ENCODE assay signal across 8 mouse cellular contexts in the genomic region with DNA sequence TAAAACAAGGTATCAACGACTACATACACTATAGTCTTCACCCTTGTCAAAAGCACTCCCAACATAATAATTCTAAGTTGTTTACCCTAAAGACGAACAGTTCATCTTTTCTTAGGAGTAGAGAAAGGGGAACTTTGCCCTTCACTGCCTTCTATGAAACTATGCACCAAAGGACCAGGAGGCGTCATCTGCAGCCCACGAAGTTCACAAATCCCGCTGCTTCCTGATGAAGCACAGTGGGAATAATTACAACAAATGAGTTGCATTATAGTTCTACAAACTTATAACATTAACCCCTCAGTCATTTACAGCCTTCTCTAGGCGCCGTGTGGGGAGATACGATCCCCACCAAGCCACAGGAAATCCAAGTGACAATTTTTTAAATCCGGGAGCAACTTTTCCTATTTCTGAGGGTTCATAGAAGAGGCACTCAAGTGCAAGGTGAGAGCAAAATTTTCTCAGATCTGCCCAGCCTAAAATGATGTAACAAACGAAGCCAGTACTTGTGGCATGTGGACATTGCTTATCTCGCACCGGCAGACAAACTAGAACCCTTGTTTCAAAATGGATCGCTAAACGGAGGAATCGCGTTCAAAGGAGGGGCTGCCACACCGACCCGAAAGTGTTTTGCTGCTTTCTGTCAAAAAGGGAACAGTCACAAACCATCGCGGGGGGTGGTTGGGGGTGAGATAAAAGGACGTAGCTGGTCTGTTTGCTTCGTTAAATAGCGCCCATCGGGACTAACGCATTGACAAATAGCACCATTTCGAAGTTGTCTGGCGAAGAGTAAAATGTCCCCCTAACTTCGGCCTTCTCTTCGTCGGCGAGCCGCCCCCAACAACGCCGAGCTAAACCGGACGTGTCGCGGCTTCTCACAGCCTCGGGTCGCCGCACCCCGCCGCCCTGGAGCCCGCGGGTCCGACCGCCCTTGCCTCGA. TPM values are rescaled to one million over a fixed set of nuclear protein-coding genes. Genes with fewer than 3 reads are reported as not detected.
DNase-seq lines count a peak whose midpoint lies in the region; ATAC-seq and TF ChIP-seq lines count a peak whose summit lies in the region.

No protein-coding gene starts in this region.

- peak overlapping the region; percentile 94 for H3K27ac ChIP-seq in lung, embryonic 16.5 days (ENCODE audit: low read length)
- H3K27ac ChIP-seq in hindbrain, embryonic 11.5 days (ENCODE audit: low read depth, low read length), result peak overlapping the region; percentile 94
- peak overlapping the region; percentile 92 for H3K27ac ChIP-seq in limb, embryonic 14.5 days (replicated peaks; ENCODE audit: low read depth, low read length)
- H3K27ac ChIP-seq in neural tube, embryonic 13.5 days (replicated peaks), result peak overlapping the region; percentile 96

- no peaks in the 10 kb centered on the region for H3K9me3 ChIP-seq in lung, embryonic 16.5 days (ENCODE audit: control insufficient read depth, low read length)
- no peaks in the 10 kb centered on the region for H3K9me3 ChIP-seq in hindbrain, embryonic 11.5 days (ENCODE audit: control insufficient read depth, low read length)
- no peaks in the 10 kb centered on the region for H3K9me3 ChIP-seq in limb, embryonic 14.5 days (ENCODE audit: control insufficient read depth, low read length)
- H3K9me3 ChIP-seq in neural tube, embryonic 13.5 days, result no peaks in the 10 kb centered on the region

- 3% methylated on average over 48 of the region's 48 CpGs for WGBS in lung, embryonic 16.5 days
- 5% methylated on average over 48 of the region's 48 CpGs for WGBS in hindbrain, embryonic 11.5 days
- 4% methylated on average over 48 of the region's 48 CpGs for WGBS in limb, embryonic 14.5 days
- 3% methylated on average over 48 of the region's 48 CpGs for WGBS in neural tube, embryonic 13.5 days

- peak overlapping the region; percentile 98 for H3K4me2 ChIP-seq in lung, embryonic 16.5 days (ENCODE audit: low read depth, low read length)
- peak overlapping the region; percentile 89 for H3K4me2 ChIP-seq in hindbrain, embryonic 11.5 days (replicated peaks; ENCODE audit: low read depth, low read length)
- H3K4me2 ChIP-seq in limb, embryonic 14.5 days (replicated peaks; ENCODE audit: low read depth, low read length, severe bottlenecking), result peak overlapping the region; percentile 83
- peak overlapping the region; percentile 79 for H3K4me2 ChIP-seq in neural tube, embryonic 13.5 days

- no peak for DNase-seq in lung, postnatal 25 days (ENCODE audit: low spot score)
- no peak for DNase-seq in hindbrain, embryonic 11.5 days (ENCODE audit: low spot score)
- DNase-seq in limb, embryonic 14.5 days (ENCODE audit: low spot score), result no peak
- no peak for DNase-seq in cerebellum, postnatal 4 days (ENCODE audit: low spot score in 2 of 2)
- no peak for DNase-seq in cerebellum, postnatal 10 days

- ATAC-seq in lung, embryonic 16.5 days (ENCODE audit: low read depth), result no peak
- ATAC-seq in common myeloid progenitor, adult 5-6 weeks (replicated peaks; ENCODE audit: low read depth, poor library complexity, severe bottlenecking), result peak; percentile 38
- ATAC-seq in hindbrain, embryonic 11.5 days (ENCODE audit: low FRiP score), result no peak
- no peak for ATAC-seq in limb, embryonic 14.5 days (ENCODE audit: low FRiP score, low read depth)
- no peak; the same call in 1 of the 2 replicates for ATAC-seq in neural tube, embryonic 13.5 days (ENCODE audit: low read depth)

- H3K27me3 ChIP-seq in lung, embryonic 16.5 days (ENCODE audit: control insufficient read depth, insufficient read depth, low read depth, low read length), result no peaks in the 10 kb centered on the region
- H3K27me3 ChIP-seq in hindbrain, embryonic 11.5 days (ENCODE audit: control insufficient read depth, insufficient read depth, low read length), result no peaks in the 10 kb centered on the region
- H3K27me3 ChIP-seq in limb, embryonic 14.5 days (ENCODE audit: control insufficient read depth, insufficient read depth, low read length), result no peaks in the 10 kb centered on the region
- H3K27me3 ChIP-seq in neural tube, embryonic 13.5 days, result no peaks in the 10 kb centered on the region

- peak overlapping the region; percentile 98 for H3K4me3 ChIP-seq in lung, embryonic 16.5 days (ENCODE audit: low read length)
- H3K4me3 ChIP-seq in hindbrain, embryonic 11.5 days (ENCODE audit: low read depth, low read length), result peak overlapping the region; percentile 87
- peak overlapping the region; percentile 93 for H3K4me3 ChIP-seq in limb, embryonic 14.5 days (replicated peaks; ENCODE audit: low read length)
- H3K4me3 ChIP-seq in neural tube, embryonic 13.5 days, result peak overlapping the region; percentile 96

- no peak for TF ChIP-seq POLR2A in limb, embryonic 14.5 days (IDR thresholded peaks at IDR 0.05; ENCODE audit: borderline replicate concordance, extremely low read depth, insufficient read depth, insufficient read length)

- H3K36me3 ChIP-seq in lung, embryonic 16.5 days (ENCODE audit: control insufficient read depth, insufficient read depth, low read length), result no peaks in the 10 kb centered on the region
- no peaks in the 10 kb centered on the region for H3K36me3 ChIP-seq in hindbrain, embryonic 11.5 days (ENCODE audit: control insufficient read depth, insufficient read depth, low read length)
- H3K36me3 ChIP-seq in limb, embryonic 14.5 days (ENCODE audit: control insufficient read depth, insufficient read depth, low read length), result 0 out of 2 replicates have a peak, but pooled peaks cover 3% of the 10 kb centered on the region
- H3K36me3 ChIP-seq in neural tube, embryonic 13.5 days, result peaks cover 10% of the 10 kb centered on the region; the same call in 1 of the 2 replicates

- peaks cover 25% of the 10 kb centered on the region for H3K4me1 ChIP-seq in lung, embryonic 16.5 days (replicated peaks; ENCODE audit: control insufficient read depth, insufficient read depth, low read length)
- H3K4me1 ChIP-seq in hindbrain, embryonic 11.5 days (replicated peaks; ENCODE audit: control insufficient read depth, insufficient read depth, low read length), result 0 out of 2 replicates have a peak, but pooled peaks cover 3% of the 10 kb centered on the region
- H3K4me1 ChIP-seq in limb, embryonic 14.5 days (ENCODE audit: control insufficient read depth, insufficient read depth, low read length), result peaks cover 9% of the 10 kb centered on the region
- H3K4me1 ChIP-seq in neural tube, embryonic 13.5 days (replicated peaks), result peaks cover 36% of the 10 kb centered on the region

- H3K9ac ChIP-seq in lung, embryonic 16.5 days (ENCODE audit: low read length), result peak overlapping the region; percentile 89
- peak overlapping the region; percentile 98 for H3K9ac ChIP-seq in hindbrain, embryonic 11.5 days (ENCODE audit: low read depth, low read length)
- H3K9ac ChIP-seq in limb, embryonic 14.5 days (ENCODE audit: low read depth, low read length, severe bottlenecking), result peak overlapping the region; percentile 96
- H3K9ac ChIP-seq in neural tube, embryonic 13.5 days, result peak overlapping the region; percentile 99

RNA-seq across cellular contexts. Expression of a gene that starts 1.3 kb away (rescaled TPM):
- polyA plus RNA-seq in lung, embryonic 16.5 days (2015; fragmentation: Nextera tagmentation; extraction: Ambion mirVana), result 31.0 and 35.0 TPM in 2 replicates
- total RNA-seq in common myeloid progenitor, adult 5-6 weeks (2017), result 60.7 and 88.1 TPM in 2 replicates
- polyA plus RNA-seq in hindbrain, embryonic 11.5 days (2014; fragmentation: Nextera tagmentation; extraction: Ambion mirVana), result 49.3 and 58.1 TPM in 2 replicates
- 56.9 and 79.0 TPM in 2 replicates for polyA plus RNA-seq in limb, embryonic 14.5 days (2012; rRNA removed)
- 55.9 and 56.2 TPM in 2 replicates for polyA plus RNA-seq in limb, embryonic 14.5 days (2014; fragmentation: Nextera tagmentation; extraction: Ambion mirVana)
- 67.1 and 74.4 TPM in 2 replicates for polyA plus RNA-seq in neural tube, embryonic 13.5 days (2015; fragmentation: Nextera tagmentation; extraction: Ambion mirVana)

RNA-seq across cellular contexts. Expression of a gene that starts 25.5 kb away (rescaled TPM):
- 97.5 and 104 TPM in 2 replicates for polyA plus RNA-seq in lung, embryonic 16.5 days (2015; fragmentation: Nextera tagmentation; extraction: Ambion mirVana)
- 66.5 and 103 TPM in 2 replicates for total RNA-seq in common myeloid progenitor, adult 5-6 weeks (2017)
- 152 and 164 TPM in 2 replicates for polyA plus RNA-seq in hindbrain, embryonic 11.5 days (2014; fragmentation: Nextera tagmentation; extraction: Ambion mirVana)
- polyA plus RNA-seq in limb, embryonic 14.5 days (2012; rRNA removed), result 47.2 and 79.3 TPM in 2 replicates
- polyA plus RNA-seq in limb, embryonic 14.5 days (2014; fragmentation: Nextera tagmentation; extraction: Ambion mirVana), result 117 and 118 TPM in 2 replicates
- polyA plus RNA-seq in neural tube, embryonic 13.5 days (2015; fragmentation: Nextera tagmentation; extraction: Ambion mirVana), result 96.6 and 98.6 TPM in 2 replicates

RNA-seq across cellular contexts. Expression of a gene that starts 25.7 kb away (rescaled TPM):
- polyA plus RNA-seq in lung, embryonic 16.5 days (2015; fragmentation: Nextera tagmentation; extraction: Ambion mirVana), result 10.7 and 12.0 TPM in 2 replicates
- 12.5 and 16.8 TPM in 2 replicates for total RNA-seq in common myeloid progenitor, adult 5-6 weeks (2017)
- polyA plus RNA-seq in hindbrain, embryonic 11.5 days (2014; fragmentation: Nextera tagmentation; extraction: Ambion mirVana), result 12.4 and 14.2 TPM in 2 replicates
- polyA plus RNA-seq in limb, embryonic 14.5 days (2012; rRNA removed), result 13.4 and 13.5 TPM in 2 replicates
- 17.3 and 18.7 TPM in 2 replicates for polyA plus RNA-seq in limb, embryonic 14.5 days (2014; fragmentation: Nextera tagmentation; extraction: Ambion mirVana)
- polyA plus RNA-seq in neural tube, embryonic 13.5 days (2015; fragmentation: Nextera tagmentation; extraction: Ambion mirVana), result 12.8 and 14.2 TPM in 2 replicates
